Mouse (Mus musculus): ENCODE measurements around the gene Pacsin1.
"Not testable (repeated sequence)": the region's sequence is repeated elsewhere in the genome, so short reads cannot be mapped to it uniquely, and the experiment has no call there.

Pacsin1 gene

GRCm38 (mm10) chr17:27636132-27637020 lies 18.9 kb upstream of the Pacsin1 start, which contains the start of gene Rps10:
Gene Rps10 (minus strand): TSS chr17:27636669.
- DNase-seq (ENCODE audit: low read depth, low spot score) = no peak

- DNase-seq (ENCODE audit: low read depth, low spot score) = no peak
Measured at GRCm38 (mm10) chr17:27637333-27637732, 18.0 kb upstream of the Pacsin1 start.

GRCm38 (mm10) chr17:27638921-27639332 lies 16.4 kb upstream of the Pacsin1 start:
- no peak for DNase-seq (ENCODE audit: low read depth, low spot score)

GRCm38 (mm10) chr17:27639851-27640250 lies 15.5 kb upstream of the Pacsin1 start:
- DNase-seq (ENCODE audit: low read depth, low spot score) = not testable (repeated sequence)

GRCm38 (mm10) chr17:27642491-27643062 lies 12.7 kb upstream of the Pacsin1 start:
- peak; percentile 72 for DNase-seq (ENCODE audit: low read depth, low spot score)

- DNase-seq (ENCODE audit: low read depth, low spot score) = no peak
Measured at GRCm38 (mm10) chr17:27643101-27643500, 12.2 kb upstream of the Pacsin1 start.

GRCm38 (mm10) chr17:27643756-27644155 lies 11.6 kb upstream of the Pacsin1 start:
- DNase-seq (ENCODE audit: low read depth, low spot score) = no peak

GRCm38 (mm10) chr17:27644572-27644971 lies 10.7 kb upstream of the Pacsin1 start:
- DNase-seq (ENCODE audit: low read depth, low spot score) = no peak

- no peak for DNase-seq (ENCODE audit: low read depth, low spot score)
Measured at GRCm38 (mm10) chr17:27645807-27646206, 9.5 kb upstream of the Pacsin1 start.

GRCm38 (mm10) chr17:27650160-27650559 lies 5.1 kb upstream of the Pacsin1 start:
- DNase-seq (ENCODE audit: low read depth, low spot score) = no peak

- no peak for DNase-seq (ENCODE audit: low read depth, low spot score)
Measured at GRCm38 (mm10) chr17:27650586-27650985, 4.7 kb upstream of the Pacsin1 start.

- DNase-seq (ENCODE audit: low read depth, low spot score) = no peak
Measured at GRCm38 (mm10) chr17:27652046-27652790, 3.1 kb upstream of the Pacsin1 start.

- no peak for DNase-seq (ENCODE audit: low read depth, low spot score)
Measured at GRCm38 (mm10) chr17:27653253-27653959, 1.9 kb upstream of the Pacsin1 start.

GRCm38 (mm10) chr17:27656011-27656399 lies 696 bp downstream of the Pacsin1 start:
- DNase-seq (ENCODE audit: low read depth, low spot score) = no peak

- no peak for DNase-seq (ENCODE audit: low read depth, low spot score)
Measured at GRCm38 (mm10) chr17:27656414-27656813, 1.1 kb downstream of the Pacsin1 start.

- no peak for DNase-seq (ENCODE audit: low read depth, low spot score)
Measured at GRCm38 (mm10) chr17:27657123-27657522, 1.8 kb downstream of the Pacsin1 start.

GRCm38 (mm10) chr17:27658767-27659166 lies 3.5 kb downstream of the Pacsin1 start:
- no peak for DNase-seq (ENCODE audit: low read depth, low spot score)

- DNase-seq (ENCODE audit: low read depth, low spot score) = no peak
Measured at GRCm38 (mm10) chr17:27671720-27672119, 16.4 kb downstream of the Pacsin1 start.

- no peak for DNase-seq (ENCODE audit: low read depth, low spot score)
Measured at GRCm38 (mm10) chr17:27673945-27674344, 18.6 kb downstream of the Pacsin1 start.

GRCm38 (mm10) chr17:27675453-27675852 lies 20.1 kb downstream of the Pacsin1 start:
- no peak for DNase-seq (ENCODE audit: low read depth, low spot score)

GRCm38 (mm10) chr17:27676270-27676669 lies 21.0 kb downstream of the Pacsin1 start:
- DNase-seq (ENCODE audit: low read depth, low spot score) = no peak

GRCm38 (mm10) chr17:27677756-27678155 lies 22.4 kb downstream of the Pacsin1 start:
- no peak for DNase-seq (ENCODE audit: low read depth, low spot score)

Data from retina, postnatal 7 days (tissue).